Mouse (Mus musculus) forebrain, embryonic 16.5 days (tissue): Measurements from ENCODE around the gene Bcl7b. TPM values are rescaled to one million over a fixed set of nuclear protein-coding genes. Genes with fewer than 3 reads are reported as not detected.

Source experiments
- ATAC-seq: fragments of 200-750 bp; cut with Nextera tagmentation; 2 replicates; pipeline ENCODE4 v1.8.0; 2017; ENCODE audit warnings: mild to moderate bottlenecking, moderate library complexity
- H3K27ac ChIP-seq: fragments of 300-500 bp; sonication (generic); 2 replicates; pipeline ENCODE4 v1.5.1; 2014; ENCODE audit warnings: low read length, control low read depth
- H3K27me3 ChIP-seq: fragments of 300-500 bp; sonication (generic); replicated peaks from 2 replicates; pipeline ENCODE4 v1.6.1; 2014; ENCODE audit warnings: low read length; ENCODE audit not compliant: control insufficient read depth, insufficient read depth
- H3K36me3 ChIP-seq: fragments of 300-500 bp; sonication (generic); 2 replicates; pipeline ENCODE4 v1.6.1; 2014; ENCODE audit not compliant: control insufficient read depth, insufficient read depth
- H3K4me1 ChIP-seq: fragments of 300-500 bp; sonication (generic); replicated peaks from 2 replicates; pipeline ENCODE4 v1.6.1; 2014; ENCODE audit warnings: low read length; ENCODE audit not compliant: control insufficient read depth, insufficient read depth
- H3K4me2 ChIP-seq: fragments of 300-500 bp; sonication (generic); 2 replicates; pipeline ENCODE4 v1.6.1; 2014; ENCODE audit warnings: mild to moderate bottlenecking, low read length, control low read depth
- H3K4me3 ChIP-seq: fragments of 300-500 bp; sonication (generic); replicated peaks from 2 replicates; pipeline ENCODE4 v1.5.1; 2014; ENCODE audit warnings: mild to moderate bottlenecking, low read length, control low read depth
- H3K9ac ChIP-seq: fragments of 300-500 bp; sonication (generic); replicated peaks from 2 replicates; pipeline ENCODE4 v1.6.1; 2014; ENCODE audit warnings: low read depth, low read length, control low read depth
- H3K9me3 ChIP-seq: fragments of 300-500 bp; sonication (generic); 2 replicates; pipeline ENCODE4 v1.6.1; 2016; ENCODE audit warnings: low read length; ENCODE audit not compliant: control insufficient read depth
- WGBS: fragments of 180-500 bp; shearing (Covaris S2); extraction: QIAGEN DNeasy Blood & Tissue Kit; methylation state at CpG from one replicate; pipeline ENCODE4 v1.1.7; 2014; 5-methylcytosine and 5-hydroxymethylcytosine counted together
- polyA plus RNA-seq: library from polyadenylated mRNA; unstranded; fragments of >200 nt; fragmentation: Nextera tagmentation; extraction: Ambion mirVana; gene quantifications from 2 replicates; pipeline ENCODE4 v1.2.1, GENCODE M21; 2015

Gene Bcl7b
- polyA plus RNA-seq, 1 experiment from 2014 or later: 49.7 TPM

- ATAC-seq: peak; percentile 63
- H3K4me1 ChIP-seq: peaks cover 31% of the 10 kb centered on the region
- under 1% methylated on average over 90 of the region's 102 CpGs for WGBS
- peak overlapping the region; percentile 97 for H3K9ac ChIP-seq
- no peaks in the 10 kb centered on the region for H3K36me3 ChIP-seq
- H3K27me3 ChIP-seq: no peaks in the 10 kb centered on the region
- H3K9me3 ChIP-seq: peaks cover 5% of the 10 kb centered on the region
- peak overlapping the region; percentile 94 for H3K4me2 ChIP-seq
- peak overlapping the region; percentile 94 for H3K27ac ChIP-seq
- peak overlapping the region; percentile 96 for H3K4me3 ChIP-seq
These were observed 19.5 kb downstream of the Bcl7b start for GRCm38 (mm10) chr5:135187349-135188213.

- peaks cover 34% of the 10 kb centered on the region for H3K4me1 ChIP-seq
- H3K9me3 ChIP-seq: peaks cover 5% of the 10 kb centered on the region
- peak overlapping the region; percentile 96 for H3K4me3 ChIP-seq
- ATAC-seq: no peak
- WGBS: 3% methylated on average over 7 of the region's 8 CpGs
- peak overlapping the region; percentile 94 for H3K4me2 ChIP-seq
- peak overlapping the region; percentile 97 for H3K9ac ChIP-seq
- H3K36me3 ChIP-seq: no peaks in the 10 kb centered on the region
- no peaks in the 10 kb centered on the region for H3K27me3 ChIP-seq
- peak overlapping the region; percentile 94 for H3K27ac ChIP-seq
These were observed 20.1 kb downstream of the Bcl7b start for GRCm38 (mm10) chr5:135188214-135188554.

GRCm38 (mm10) chr5:135189281-135190022 lies 21.4 kb downstream of the Bcl7b start:
- Histone ChIP-seq H3K4me1 (peaks cover 37% of the 10 kb centered on the region), H3K9me3 (peaks cover 4% of the 10 kb centered on the region)
- 64% methylated on average over 2 of the region's 2 CpGs for WGBS

DNA sequence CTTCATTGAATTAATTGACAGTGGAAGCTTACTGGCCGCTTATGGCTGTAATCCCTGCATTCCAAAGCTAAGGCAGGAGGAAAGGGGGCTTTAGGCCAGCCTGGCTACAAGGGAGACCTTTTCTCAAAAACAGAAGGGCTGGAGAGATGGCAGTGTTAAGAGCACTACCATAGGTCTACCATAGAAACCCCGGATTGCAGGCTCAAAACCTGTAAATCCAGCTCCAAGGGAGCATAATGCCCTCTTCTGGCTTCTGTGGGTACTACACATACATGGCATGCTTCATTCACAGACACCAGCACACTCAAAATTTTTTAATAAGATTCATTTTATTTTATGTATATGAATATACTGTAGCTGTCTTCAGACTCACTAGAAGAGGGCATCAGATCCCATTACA lies 23.5 kb downstream of the Bcl7b start:
- no peak overlapping the region for H3K4me2 ChIP-seq
- no peaks in the 10 kb centered on the region for H3K27me3 ChIP-seq
- no peak overlapping the region for H3K9ac ChIP-seq
- 0 out of 2 replicates have a peak, but pooled peaks cover 3% of the 10 kb centered on the region for H3K36me3 ChIP-seq
- no peak overlapping the region for H3K27ac ChIP-seq
- H3K4me3 ChIP-seq: no peak overlapping the region
- WGBS: 24% methylated on average over 2 of the region's 2 CpGs
- no peaks in the 10 kb centered on the region for H3K9me3 ChIP-seq
- ATAC-seq: no peak
- peaks cover 34% of the 10 kb centered on the region for H3K4me1 ChIP-seq

More at GRCm38 (mm10) chr5:135189281-135190022, 21.4 kb downstream of the Bcl7b start:
- no peaks in the 10 kb centered on the region for H3K27me3 ChIP-seq
- peak overlapping the region; percentile 94 for H3K4me2 ChIP-seq
- H3K36me3 ChIP-seq: no peaks in the 10 kb centered on the region
- peak overlapping the region; percentile 1; the same call in 1 of the 2 replicates for H3K9ac ChIP-seq
- H3K4me3 ChIP-seq: peak overlapping the region; percentile 96
- ATAC-seq: no peak
- no peak overlapping the region for H3K27ac ChIP-seq

GRCm38 (mm10) chr5:135192431-135192830 lies 24.3 kb downstream of the Bcl7b start:
- no peaks in the 10 kb centered on the region for H3K27me3 ChIP-seq
- 0 out of 2 replicates have a peak, but pooled peaks cover 3% of the 10 kb centered on the region for H3K36me3 ChIP-seq
- H3K4me2 ChIP-seq: no peak overlapping the region
- H3K9me3 ChIP-seq: no peaks in the 10 kb centered on the region
- WGBS: 90% methylated on average over 1 of the region's 1 CpGs
- H3K27ac ChIP-seq: no peak overlapping the region
- ATAC-seq: no peak
- H3K9ac ChIP-seq: no peak overlapping the region
- H3K4me1 ChIP-seq: peaks cover 34% of the 10 kb centered on the region
- H3K4me3 ChIP-seq: no peak overlapping the region

DNA sequence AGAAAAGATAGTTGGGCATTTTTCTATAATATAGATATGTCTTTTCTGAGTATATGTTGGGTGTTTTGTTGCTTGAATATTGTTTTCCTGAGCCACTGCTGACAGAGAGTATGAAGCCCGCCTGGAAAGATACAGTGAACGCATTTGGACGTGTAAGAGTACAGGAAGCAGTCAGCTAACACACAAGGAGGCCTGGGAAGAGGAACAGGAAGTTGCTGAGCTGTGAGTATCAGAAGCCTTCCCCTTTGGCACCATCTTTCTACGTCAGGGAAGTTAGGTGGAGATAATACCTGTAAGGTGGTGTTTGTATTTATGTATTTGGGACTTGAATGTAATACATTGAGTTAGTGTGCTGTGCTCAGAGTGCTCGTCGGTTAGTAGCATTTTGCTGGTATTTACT lies 28.3 kb downstream of the Bcl7b start:
- Histone ChIP-seq H3K36me3 (peaks cover 17% of the 10 kb centered on the region), H3K4me3 (no peak overlapping the region), H3K4me1 (peaks cover 12% of the 10 kb centered on the region), H3K4me2 (no peak overlapping the region), H3K9ac (no peak overlapping the region), H3K9me3 (no peaks in the 10 kb centered on the region), H3K27ac (no peak overlapping the region), H3K27me3 (no peaks in the 10 kb centered on the region)
- 83% methylated on average over 6 of the region's 6 CpGs for WGBS
- no peak for ATAC-seq

DNA sequence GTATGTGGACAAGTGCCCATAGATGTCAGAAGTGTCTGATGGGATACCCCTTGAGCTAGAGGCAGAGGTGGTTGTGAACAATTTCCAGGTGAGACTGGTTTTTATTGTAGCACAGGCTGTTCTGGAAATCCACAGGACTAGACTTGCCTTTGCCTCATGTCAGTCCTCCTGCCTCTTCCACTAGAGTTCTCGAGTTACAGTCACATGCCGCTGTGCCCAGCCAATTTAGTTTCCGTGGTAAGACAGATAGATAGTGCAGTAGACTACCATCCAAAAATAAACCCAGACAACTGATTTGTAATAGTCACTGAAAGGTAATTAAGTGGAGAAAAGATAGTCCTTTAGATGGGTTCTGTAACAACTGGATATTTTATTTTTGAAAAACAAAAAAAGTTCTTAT lies 34.7 kb downstream of the Bcl7b start:
- H3K4me3 ChIP-seq: no peak overlapping the region
- H3K4me2 ChIP-seq: no peak overlapping the region
- H3K36me3 ChIP-seq: peaks cover 28% of the 10 kb centered on the region
- no peak overlapping the region for H3K27ac ChIP-seq
- WGBS: 81% methylated on average over 3 of the region's 3 CpGs
- no peaks in the 10 kb centered on the region for H3K4me1 ChIP-seq
- no peaks in the 10 kb centered on the region for H3K9me3 ChIP-seq
- no peak for ATAC-seq
- no peak overlapping the region for H3K9ac ChIP-seq
- H3K27me3 ChIP-seq: no peaks in the 10 kb centered on the region

- Histone ChIP-seq H3K36me3 (peaks cover 43% of the 10 kb centered on the region), H3K9ac (no peak overlapping the region), H3K27me3 (no peaks in the 10 kb centered on the region), H3K9me3 (no peaks in the 10 kb centered on the region), H3K4me1 (no peaks in the 10 kb centered on the region), H3K4me2 (no peak overlapping the region), H3K4me3 (no peak overlapping the region), H3K27ac (no peak overlapping the region)
- ATAC-seq: no peak
- 88% methylated on average over 1 of the region's 1 CpGs for WGBS
These were observed 40.1 kb downstream of the Bcl7b start for GRCm38 (mm10) chr5:135208197-135208596.

- H3K27ac ChIP-seq: no peak overlapping the region
- no peaks in the 10 kb centered on the region for H3K4me1 ChIP-seq
- H3K36me3 ChIP-seq: peaks cover 31% of the 10 kb centered on the region
- H3K9me3 ChIP-seq: no peaks in the 10 kb centered on the region
- H3K27me3 ChIP-seq: no peaks in the 10 kb centered on the region
- H3K4me3 ChIP-seq: no peak overlapping the region
- no peak for ATAC-seq
- no peak overlapping the region for H3K9ac ChIP-seq
- WGBS: 84% methylated on average over 6 of the region's 6 CpGs
- no peak overlapping the region for H3K4me2 ChIP-seq
These were observed 48.8 kb downstream of the Bcl7b start for GRCm38 (mm10) chr5:135216871-135217270.
